Mouse (Mus musculus) megakaryocyte-erythroid progenitor cell, adult 5-6 weeks (primary cell): Measurements from ENCODE around the gene Zcchc9. TPM values are rescaled to one million over a fixed set of nuclear protein-coding genes. Genes with fewer than 3 reads are reported as not detected.

Experiments used
- ATAC-seq: replicated peaks from 2 replicates; pipeline ENCODE4 v1.8.0; 2016; ENCODE audit warnings: mild to moderate bottlenecking, inconsistent platforms; ENCODE audit not compliant: severe bottlenecking, poor library complexity, low FRiP score, low TSS enrichment
- total RNA-seq, 2 experiments: library from RNA; stranded (forward) in 1 of 2; stranded (reverse) in 1 of 2; fragments of 200-1000, 215-1000 nt in 1 of 2; fragments of >200 nt in 1 of 2; fragmentation: Nextera tagmentation in 1 of 2; gene quantifications; 2 replicates each; pipeline ENCODE4 v1.2.3; 2014 to 2017

Gene Zcchc9
- 37.9 and 40.5 TPM in 2 replicates for total RNA-seq (2014; fragmentation: Nextera tagmentation)
- total RNA-seq (2017) = 62.3 and 74.4 TPM in 2 replicates

GRCm38 (mm10) chr13:91807155-91807839 lies at the start of gene Zcchc9:
TSS of gene Zcchc9 (minus strand) at chr13:91807705.
- peak; percentile 97 for ATAC-seq

- no peak for ATAC-seq
Measured at GRCm38 (mm10) chr13:91854412-91854811, 46.9 kb upstream of the Zcchc9 start.

GRCm38 (mm10) chr13:91827876-91828275 lies 20.4 kb upstream of the Zcchc9 start:
- ATAC-seq = no peak

GRCm38 (mm10) chr13:91826066-91826465 lies 18.6 kb upstream of the Zcchc9 start:
- no peak for ATAC-seq

- no peak for ATAC-seq
Measured at GRCm38 (mm10) chr13:91824845-91825550, 17.5 kb upstream of the Zcchc9 start.

- no peak for ATAC-seq
Measured at GRCm38 (mm10) chr13:91823735-91824134, 16.2 kb upstream of the Zcchc9 start.

- ATAC-seq = no peak
Measured at GRCm38 (mm10) chr13:91814670-91815069, 7.2 kb upstream of the Zcchc9 start.

- ATAC-seq = no peak
Measured at GRCm38 (mm10) chr13:91809476-91809875, 2.0 kb upstream of the Zcchc9 start.

GRCm38 (mm10) chr13:91807874-91808575 lies 520 bp upstream of the Zcchc9 start:
- peak; percentile 48; the same call in 1 of the 2 replicates for ATAC-seq

- ATAC-seq = no peak
Measured at GRCm38 (mm10) chr13:91801726-91802125, 5.8 kb downstream of the Zcchc9 start.

- ATAC-seq = no peak
Measured at GRCm38 (mm10) chr13:91797442-91797841, 10.1 kb downstream of the Zcchc9 start.

- no peak for ATAC-seq
Measured at GRCm38 (mm10) chr13:91796916-91797315, 10.6 kb downstream of the Zcchc9 start.

- ATAC-seq = no peak
Measured at GRCm38 (mm10) chr13:91796003-91796402, 11.5 kb downstream of the Zcchc9 start.

- ATAC-seq = no peak
Measured at GRCm38 (mm10) chr13:91795593-91795992, 11.9 kb downstream of the Zcchc9 start.

GRCm38 (mm10) chr13:91794926-91795436 lies 12.5 kb downstream of the Zcchc9 start:
- no peak for ATAC-seq

GRCm38 (mm10) chr13:91792035-91792434 lies 15.5 kb downstream of the Zcchc9 start:
- ATAC-seq = 0 out of 2 replicates have a peak, but pooled peaks have one; percentile 50

- ATAC-seq = 0 out of 2 replicates have a peak, but pooled peaks have one; percentile 22
Measured at GRCm38 (mm10) chr13:91779892-91780291, 27.6 kb downstream of the Zcchc9 start.

GRCm38 (mm10) chr13:91778092-91778491 lies 29.4 kb downstream of the Zcchc9 start:
- ATAC-seq = no peak

- ATAC-seq = no peak
Measured at GRCm38 (mm10) chr13:91768683-91769651, 38.5 kb downstream of the Zcchc9 start.
